Comparison of ENCODE assay signal across 8 mouse cellular contexts in the genomic region with DNA sequence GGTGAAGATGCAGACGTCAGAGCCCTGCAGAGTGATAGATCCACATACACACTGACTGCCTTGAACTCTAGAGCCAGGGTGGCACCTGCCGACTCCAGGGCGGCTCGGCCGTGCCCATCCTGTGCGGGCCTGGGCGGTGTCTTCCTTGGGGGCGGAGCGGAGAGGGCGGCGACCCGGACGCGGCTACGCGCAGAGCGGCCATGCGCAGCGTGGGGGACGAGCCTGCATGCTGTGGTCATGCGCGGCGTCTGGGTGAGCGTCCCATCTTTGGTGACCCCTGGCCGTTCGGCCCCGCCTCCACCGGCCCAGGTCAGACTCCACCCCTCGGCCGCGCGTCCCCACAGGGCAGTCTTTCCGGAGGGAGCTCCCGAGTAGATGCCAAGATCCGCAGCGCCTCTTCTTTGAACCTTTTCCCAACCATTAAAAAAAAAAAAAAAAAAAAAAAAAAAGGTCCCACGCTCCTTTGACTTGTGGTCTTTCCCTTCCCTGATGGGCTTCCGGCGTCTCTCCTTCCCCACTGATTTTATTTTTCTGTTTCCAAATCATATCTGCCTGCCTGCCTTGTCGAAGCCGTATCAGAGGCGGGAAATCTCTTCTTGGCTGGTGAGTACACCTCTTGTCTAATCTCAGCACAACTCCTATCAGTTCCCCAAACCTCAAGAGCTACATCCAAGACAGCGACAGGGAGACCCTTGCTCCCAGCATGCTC. TPM values are rescaled to one million over a fixed set of nuclear protein-coding genes. Genes with fewer than 3 reads are reported as not detected.
A peak's percentile ranks its signal among the peaks of the same experiment; 100 is the strongest.
DNase-seq lines count a peak whose midpoint lies in the region; ATAC-seq lines count a peak whose summit lies in the region.

TSS of gene Cisd3 (plus strand) at position 214 of the 709 bp plus-strand sequence.

- intact Hi-C loops in left cerebral cortex, postnatal 10 days (cut with DNase I): no loop called here

- peak within 1 kb of the TSS; percentile 59 for H3K4me2 ChIP-seq in intestine, embryonic 14.5 days (ENCODE audit: low read length)

- DNase-seq in T-cell, adult 2 months (ENCODE audit: low spot score): peak; percentile 87
- DNase-seq in embryo, embryonic 10.5 days (ENCODE audit: low spot score): peak; percentile 90
- DNase-seq in gastrocnemius, postnatal 25 days: peak; percentile 96
- DNase-seq in intestine, embryonic 14.5 days (ENCODE audit: low spot score): peak; percentile 81
- peak; percentile 73 to 94 for DNase-seq in left cerebral cortex, postnatal 10 days (ENCODE audit: extremely low spot score in 1 of 2, low spot score in 2 of 2)
- peak; percentile 87 to 88 for DNase-seq in right cerebral cortex, postnatal 10 days (ENCODE audit: low spot score in 2 of 2)
- DNase-seq in urinary bladder, postnatal 25 days (ENCODE audit: low spot score): peak; percentile 88

- ATAC-seq in intestine, embryonic 14.5 days (replicated peaks; ENCODE audit: low FRiP score, low TSS enrichment, low read depth): peak; percentile 84
- ATAC-seq in megakaryocyte progenitor cell, adult 5-6 weeks (replicated peaks; ENCODE audit: poor library complexity): peak; percentile 94

- H3K4me3 ChIP-seq in intestine, embryonic 14.5 days (ENCODE audit: low read depth, low read length): peak within 1 kb of the TSS; percentile 33

- peaks cover 46% of the 10 kb centered on the region for H3K36me3 ChIP-seq in intestine, embryonic 14.5 days (ENCODE audit: control insufficient read depth, insufficient read depth, low read length)

- peak within 1 kb of the TSS; percentile 39 for H3K9ac ChIP-seq in intestine, embryonic 14.5 days (ENCODE audit: low read length)

- H3K9me3 ChIP-seq in intestine, embryonic 14.5 days (ENCODE audit: control insufficient read depth, low read length): no peaks in the 10 kb centered on the region

- no peaks in the 10 kb centered on the region for H3K27me3 ChIP-seq in intestine, embryonic 14.5 days (replicated peaks; ENCODE audit: control insufficient read depth, insufficient read depth, low read length)

- under 1% methylated on average over 43 of the region's 43 CpGs for WGBS in intestine, embryonic 14.5 days

- H3K27ac ChIP-seq in intestine, embryonic 14.5 days (ENCODE audit: low read depth): peak within 1 kb of the TSS; percentile 38; the same call in 1 of the 2 replicates

- H3K4me1 ChIP-seq in intestine, embryonic 14.5 days (replicated peaks; ENCODE audit: control insufficient read depth, insufficient read depth, low read length): peaks cover 13% of the 10 kb centered on the region

RNA-seq across cellular contexts. Expression of gene Cisd3, which starts in this region (rescaled TPM):
- 100 to 1,000 TPM; 109 to 113 TPM for total RNA-seq in gastrocnemius, postnatal 25 days (2021)
- polyA plus RNA-seq in intestine, embryonic 14.5 days (2014; fragmentation: Nextera tagmentation; extraction: Ambion mirVana): 41.2 and 47.9 TPM in 2 replicates
- total RNA-seq in left cerebral cortex, postnatal 10 days (2021): 10 to 100 TPM; 34.6 to 37.8 TPM
- 17.4 and 24.9 TPM in 2 replicates for total RNA-seq in megakaryocyte progenitor cell, adult 5-6 weeks (2015)
- total RNA-seq in megakaryocyte progenitor cell, adult 5-6 weeks (2017): 3.5 and 5.4 TPM in 2 replicates

Comparison
In these comparisons a context has a peak if more than half of its experiments do, and no peak if none do; other contexts are left out.
1. Peak in every context shown above with its lines: DNase-seq, ATAC-seq, H3K4me3 ChIP-seq and H3K27ac ChIP-seq.